Mouse (Mus musculus) spleen, adult 2 months (tissue): ENCODE results near the gene Sec22c.
A peak's percentile ranks its signal among the peaks of the same experiment; 100 is the strongest.

Experiments
- CTCF ChIP-seq: fragments of 200-500 bp; IDR thresholded peaks from 2 replicates; pipeline ENCODE4 v1.5.1; 2011; ENCODE audit warnings: mild to moderate bottlenecking, inconsistent platforms; ENCODE audit not compliant: insufficient read depth, insufficient read length, insufficient replicate concordance; ENCODE audit errors: extremely low read depth
- POLR2A ChIP-seq: fragments of 200-500 bp; IDR thresholded peaks from 2 replicates; pipeline ENCODE4 v1.6.1; 2011; ENCODE audit warnings: low read depth, low read length, inconsistent platforms

GRCm38 (mm10) chr9:121671300-121671699, 34.0 kb downstream of the Sec22c start:
- TF ChIP-seq CTCF, result peak; percentile 36; the same call in 1 of the 2 replicates
- no peak for TF ChIP-seq POLR2A
